Mouse (Mus musculus) midbrain, embryonic 10.5 days (tissue): ENCODE results near the gene Galnt11. TPM values are rescaled to one million over a fixed set of nuclear protein-coding genes. Genes with fewer than 3 reads are reported as not detected.

Experiments
- DNase-seq: peaks from one replicate; pipeline ENCODE4 v3.0.0-alpha.2; 2017; ENCODE audit warnings: low spot score
- H3K27ac ChIP-seq: fragments of 300-500 bp; sonication (generic); replicated peaks from 2 replicates; pipeline ENCODE4 v1.5.1; 2016; ENCODE audit warnings: mild to moderate bottlenecking
- H3K27me3 ChIP-seq: fragments of 300-500 bp; sonication (generic); 2 replicates; pipeline ENCODE4 v1.6.1; 2016; ENCODE audit warnings: low read depth, mild to moderate bottlenecking; ENCODE audit not compliant: poor library complexity, severe bottlenecking
- H3K36me3 ChIP-seq: fragments of 300-500 bp; sonication (generic); 2 replicates; pipeline ENCODE4 v1.6.1; 2016; ENCODE audit warnings: mild to moderate bottlenecking, moderate library complexity
- H3K4me1 ChIP-seq: fragments of 300-500 bp; sonication (generic); 2 replicates; pipeline ENCODE4 v1.6.1; 2016
- H3K4me3 ChIP-seq: fragments of 300-500 bp; sonication (generic); 2 replicates; pipeline ENCODE4 v1.5.1; 2016; ENCODE audit warnings: mild to moderate bottlenecking, moderate library complexity
- H3K9me3 ChIP-seq: fragments of 300-500 bp; sonication (generic); replicated peaks from 2 replicates; pipeline ENCODE4 v1.6.1; 2016; ENCODE audit warnings: mild to moderate bottlenecking
- WGBS: fragments of 180-500 bp; shearing (Covaris S2); methylation state at CpG from one replicate; pipeline ENCODE4 v1.1.7; 2016; 5-methylcytosine and 5-hydroxymethylcytosine counted together
- polyA plus RNA-seq: library from polyadenylated mRNA; unstranded; fragments of >200 nt; fragmentation: Nextera tagmentation; extraction: Ambion mirVana; gene quantifications from 2 replicates; pipeline ENCODE4 v1.2.1, GENCODE M21; 2016

Gene Galnt11
- polyA plus RNA-seq, 1 experiment from 2014 or later, result 30.1 TPM

- Histone ChIP-seq H3K4me1 (no peaks in the 10 kb centered on the region), H3K36me3 (peaks cover 94% of the 10 kb centered on the region), H3K27me3 (no peaks in the 10 kb centered on the region), H3K27ac (no peak overlapping the region), H3K4me3 (no peak overlapping the region), H3K9me3 (no peaks in the 10 kb centered on the region)
- WGBS, result 86% methylated on average over 7 of the region's 7 CpGs
- DNase-seq, result no peak
Measured at GRCm38 (mm10) chr5:25262266-25262665, 40.6 kb downstream of the Galnt11 start.

- H3K4me1 ChIP-seq, result no peaks in the 10 kb centered on the region
- H3K4me3 ChIP-seq, result no peak overlapping the region
- no peaks in the 10 kb centered on the region for H3K27me3 ChIP-seq
- peaks cover 83% of the 10 kb centered on the region for H3K36me3 ChIP-seq
- WGBS, result 94% methylated on average over 4 of the region's 4 CpGs
- DNase-seq, result no peak
- no peaks in the 10 kb centered on the region for H3K9me3 ChIP-seq
- H3K27ac ChIP-seq, result no peak overlapping the region
Measured at GRCm38 (mm10) chr5:25268258-25268888, 46.7 kb downstream of the Galnt11 start.

GRCm38 (mm10) chr5:25275629-25276028 is 53.9 kb downstream of the Galnt11 start:
- H3K36me3 ChIP-seq, result peaks cover 82% of the 10 kb centered on the region
- no peaks in the 10 kb centered on the region for H3K27me3 ChIP-seq
- H3K9me3 ChIP-seq, result no peaks in the 10 kb centered on the region
- no peaks in the 10 kb centered on the region for H3K4me1 ChIP-seq
- DNase-seq, result no peak
- 93% methylated on average over 10 of the region's 10 CpGs for WGBS
- no peak overlapping the region for H3K27ac ChIP-seq
- no peak overlapping the region for H3K4me3 ChIP-seq

- no peak overlapping the region for H3K27ac ChIP-seq
- no peaks in the 10 kb centered on the region for H3K27me3 ChIP-seq
- no peak overlapping the region for H3K4me3 ChIP-seq
- no peaks in the 10 kb centered on the region for H3K9me3 ChIP-seq
- 75% methylated on average over 6 of the region's 6 CpGs for WGBS
- H3K36me3 ChIP-seq, result peaks cover 82% of the 10 kb centered on the region
- no peaks in the 10 kb centered on the region for H3K4me1 ChIP-seq
- no peak for DNase-seq
Measured at GRCm38 (mm10) chr5:25276365-25276764, 54.7 kb downstream of the Galnt11 start.

GRCm38 (mm10) chr5:25283988-25284387 is 62.3 kb downstream of the Galnt11 start:
- H3K4me1 ChIP-seq, result no peaks in the 10 kb centered on the region
- no peak for DNase-seq
- H3K27me3 ChIP-seq, result no peaks in the 10 kb centered on the region
- no peak overlapping the region for H3K27ac ChIP-seq
- H3K36me3 ChIP-seq, result peaks cover 90% of the 10 kb centered on the region
- no peaks in the 10 kb centered on the region for H3K9me3 ChIP-seq
- H3K4me3 ChIP-seq, result no peak overlapping the region
- 96% methylated on average over 13 of the region's 13 CpGs for whole genome bisulfite sequencing

GRCm38 (mm10) chr5:25296830-25297229 is 75.1 kb downstream of the Galnt11 start:
- Histone ChIP-seq H3K36me3 (peaks cover 64% of the 10 kb centered on the region), H3K27me3 (no peaks in the 10 kb centered on the region), H3K27ac (no peak overlapping the region), H3K4me1 (no peaks in the 10 kb centered on the region), H3K9me3 (no peaks in the 10 kb centered on the region), H3K4me3 (no peak overlapping the region)
- WGBS, result 86% methylated on average over 3 of the region's 3 CpGs
- no peak for DNase-seq

GRCm38 (mm10) chr5:25310226-25310625 is 88.5 kb downstream of the Galnt11 start:
- WGBS, result 100% methylated on average over 2 of the region's 2 CpGs
- H3K36me3 ChIP-seq, result peaks cover 63% of the 10 kb centered on the region
- no peak for DNase-seq

GRCm38 (mm10) chr5:25313881-25314280 is 92.2 kb downstream of the Galnt11 start:
- Histone ChIP-seq H3K9me3 (no peaks in the 10 kb centered on the region), H3K4me1 (no peaks in the 10 kb centered on the region), H3K36me3 (peaks cover 76% of the 10 kb centered on the region), H3K27ac (no peak overlapping the region), H3K27me3 (no peaks in the 10 kb centered on the region), H3K4me3 (no peak overlapping the region)
- 93% methylated on average over 6 of the region's 6 CpGs for WGBS
- no peak for DNase-seq

More at GRCm38 (mm10) chr5:25310226-25310625, 88.5 kb downstream of the Galnt11 start:
- no peak overlapping the region for H3K27ac ChIP-seq
- no peaks in the 10 kb centered on the region for H3K27me3 ChIP-seq
- no peaks in the 10 kb centered on the region for H3K9me3 ChIP-seq
- no peaks in the 10 kb centered on the region for H3K4me1 ChIP-seq
- H3K4me3 ChIP-seq, result no peak overlapping the region

Other genes starting within 250 kb of the Galnt11 start
- gene Prkag2, start 121.3 kb upstream of the Galnt11 start, polyA plus RNA-seq, result 48.7 and 49.6 TPM in 2 replicates
- 0.12 TPM in 1 of 2 replicates, not detected in the other for gene Galntl5, start 40.4 kb upstream of the Galnt11 start, polyA plus RNA-seq
- gene E130116L18Rik, start 1.2 kb downstream of the Galnt11 start, polyA plus RNA-seq, result 1.7 TPM in 1 of 2 replicates, not detected in the other